Mouse (Mus musculus) heart, embryonic 14.5 days (tissue): ENCODE data around the gene Uso1. TPM values are rescaled to one million over a fixed set of nuclear protein-coding genes. Genes with fewer than 3 reads are reported as not detected.

Experiments used
- ATAC-seq: fragments of 200-750 bp; cut with Nextera tagmentation; 2 replicates; pipeline ENCODE4 v1.8.0; 2017; ENCODE audit warnings: low read depth, moderate TSS enrichment; ENCODE audit not compliant: insufficient number of reproducible peaks, insufficient read depth, low FRiP score
- H3K27ac ChIP-seq, 2 experiments: fragments of 200-500 bp in 1 of 2; fragments of 300-500 bp in 1 of 2; sonication (generic) in 1 of 2; replicated peaks in 1 of 2; 2 replicates each; pipeline ENCODE4 v1.5.1; 2012 to 2014; ENCODE audit warnings: low read depth in 2 of 2, low read length in 2 of 2, control low read depth in 1 of 2, mild to moderate bottlenecking in 1 of 2, mixed read lengths in 1 of 2; ENCODE audit not compliant: control insufficient read depth in 1 of 2, insufficient read depth in 1 of 2
- H3K27me3 ChIP-seq: fragments of 300-500 bp; sonication (generic); 2 replicates; pipeline ENCODE4 v1.6.1; 2014; ENCODE audit warnings: mild to moderate bottlenecking, low read length, control low read depth; ENCODE audit not compliant: control insufficient read depth, insufficient read depth
- H3K36me3 ChIP-seq: fragments of 300-500 bp; sonication (generic); 2 replicates; pipeline ENCODE4 v1.6.1; 2014; ENCODE audit warnings: mild to moderate bottlenecking, control low read depth, low read length, mixed read lengths; ENCODE audit not compliant: control insufficient read depth, insufficient read depth
- H3K4me1 ChIP-seq, 2 experiments: fragments of 200-500 bp in 1 of 2; fragments of 300-500 bp in 1 of 2; sonication (generic) in 1 of 2; 2 replicates each; pipeline ENCODE4 v1.6.1; 2012 to 2014; ENCODE audit warnings: low read length in 2 of 2, control low read depth in 1 of 2, mixed read lengths in 1 of 2; ENCODE audit not compliant: control insufficient read depth in 2 of 2, insufficient read depth in 2 of 2
- H3K4me2 ChIP-seq: fragments of 300-500 bp; sonication (generic); 2 replicates; pipeline ENCODE4 v1.6.1; 2014; ENCODE audit warnings: mild to moderate bottlenecking, low read length
- H3K4me3 ChIP-seq, 2 experiments: fragments of 200-500 bp in 1 of 2; fragments of 300-500 bp in 1 of 2; sonication (generic) in 1 of 2; 2 replicates each; pipeline ENCODE4 v1.5.1; 2012 to 2014; ENCODE audit warnings: low read length in 2 of 2, mild to moderate bottlenecking in 2 of 2, control low read depth in 1 of 2, low read depth in 1 of 2, moderate library complexity in 1 of 2; ENCODE audit not compliant: control insufficient read depth in 1 of 2, insufficient read depth in 1 of 2
- H3K9ac ChIP-seq: fragments of 300-500 bp; sonication (generic); 2 replicates; pipeline ENCODE4 v1.6.1; 2014; ENCODE audit warnings: mild to moderate bottlenecking, low read length
- H3K9me3 ChIP-seq: fragments of 300-500 bp; sonication (generic); 2 replicates; pipeline ENCODE4 v1.6.1; 2016; ENCODE audit warnings: low read length, control low read depth; ENCODE audit not compliant: control insufficient read depth
- WGBS: fragments of 180-500 bp; shearing (Covaris S2); extraction: QIAGEN DNeasy Blood & Tissue Kit; methylation state at CpG from one replicate; pipeline ENCODE4 v1.1.7; 2014; 5-methylcytosine and 5-hydroxymethylcytosine counted together
- polyA plus RNA-seq: library from polyadenylated mRNA; unstranded; fragments of >200 nt; fragmentation: Nextera tagmentation; extraction: Ambion mirVana; gene quantifications from 2 replicates; pipeline ENCODE4 v1.2.1, GENCODE M21; 2014

Uso1 gene
- polyA plus RNA-seq, 1 experiment from 2014 or later, result 22.9 TPM

DNA sequence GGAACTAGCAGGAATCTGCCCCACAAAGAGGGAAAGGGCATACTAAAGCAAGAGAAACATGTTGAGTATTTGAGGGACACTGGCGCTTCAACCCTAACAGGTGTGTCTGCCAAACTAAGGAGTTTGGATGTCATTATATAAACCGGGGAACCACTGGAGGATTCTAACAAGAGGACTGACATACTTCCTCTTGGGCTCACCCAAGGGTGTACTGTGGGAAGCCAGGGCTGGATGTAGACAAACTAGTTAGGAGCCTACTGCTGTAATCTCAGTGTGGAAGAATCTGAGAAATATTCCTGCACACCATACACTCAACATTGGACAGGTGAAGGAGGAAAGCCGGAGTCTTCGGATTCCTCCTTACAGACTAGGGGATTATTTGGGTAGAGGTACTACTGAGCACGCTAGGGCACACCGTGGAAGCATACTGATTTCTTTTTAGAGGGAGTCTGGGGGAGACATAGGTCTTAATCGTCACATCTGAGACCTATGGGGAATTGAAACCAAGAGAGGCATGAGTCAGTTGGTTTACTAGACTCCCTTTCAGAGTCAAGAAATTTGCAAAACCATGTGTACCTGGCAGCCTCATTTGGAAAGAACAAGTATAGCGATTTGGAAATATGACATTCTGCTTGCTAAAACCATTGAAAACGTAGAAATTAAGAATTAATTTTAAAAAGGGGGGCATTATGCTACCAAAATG lies 1.1 kb upstream of the Uso1 start:
- Histone ChIP-seq H3K4me1 (peaks cover 7 to 19% of the 10 kb centered on the region in 2 experiments), H3K4me3 (peak overlapping the region in 1 of 2 experiments; percentile 87; a peak in 2 of 4 replicates), H3K4me2 (peak overlapping the region; percentile 88), H3K27me3 (no peaks in the 10 kb centered on the region), H3K9me3 (no peaks in the 10 kb centered on the region), H3K36me3 (no peaks in the 10 kb centered on the region), H3K9ac (peak overlapping the region; percentile 76), H3K27ac (peak overlapping the region in 1 of 2 experiments; percentile 48; a peak in 1 of 4 replicates)
- no peak for ATAC-seq
- WGBS, result 70% methylated on average over 9 of the region's 9 CpGs

DNA sequence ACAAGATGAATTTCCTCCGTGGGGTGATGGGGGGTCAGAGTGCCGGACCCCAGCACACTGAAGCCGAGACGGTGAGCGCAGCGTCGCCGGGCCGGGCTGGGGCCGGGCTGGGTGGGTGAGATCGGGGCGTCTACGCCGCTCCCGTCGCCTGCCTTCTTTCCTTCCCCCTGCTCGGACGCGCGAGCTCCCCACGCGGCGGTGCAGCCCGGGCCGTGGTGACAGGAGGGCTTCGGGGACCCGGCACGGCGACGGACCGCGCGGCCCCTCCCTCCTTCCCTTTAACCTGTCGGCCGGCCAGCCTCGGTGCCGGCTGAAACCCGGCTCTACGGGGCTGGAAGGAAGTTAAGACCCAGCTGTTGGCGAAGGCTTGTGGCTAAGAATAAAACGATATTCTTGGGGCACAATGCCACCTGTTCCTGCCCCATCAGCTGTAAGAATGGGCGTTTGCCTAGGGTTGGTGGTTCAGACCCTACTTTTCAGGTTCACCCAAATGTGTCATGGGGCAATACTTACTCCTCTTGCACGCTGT lies 419 bp downstream of the Uso1 start:
- peak overlapping the region; percentile 53 to 78 for H3K27ac ChIP-seq
- peak overlapping the region; percentile 63 for H3K4me2 ChIP-seq
- no peaks in the 10 kb centered on the region for H3K27me3 ChIP-seq
- H3K9ac ChIP-seq, result peak overlapping the region; percentile 91
- WGBS, result 0% methylated on average over 34 of the region's 43 CpGs
- H3K9me3 ChIP-seq, result no peaks in the 10 kb centered on the region
- H3K4me3 ChIP-seq, result peak overlapping the region; percentile 87 to 93
- peaks cover 9 to 30% of the 10 kb centered on the region in 2 experiments for H3K4me1 ChIP-seq
- no peaks in the 10 kb centered on the region for H3K36me3 ChIP-seq
- ATAC-seq, result peak; percentile 73

DNA sequence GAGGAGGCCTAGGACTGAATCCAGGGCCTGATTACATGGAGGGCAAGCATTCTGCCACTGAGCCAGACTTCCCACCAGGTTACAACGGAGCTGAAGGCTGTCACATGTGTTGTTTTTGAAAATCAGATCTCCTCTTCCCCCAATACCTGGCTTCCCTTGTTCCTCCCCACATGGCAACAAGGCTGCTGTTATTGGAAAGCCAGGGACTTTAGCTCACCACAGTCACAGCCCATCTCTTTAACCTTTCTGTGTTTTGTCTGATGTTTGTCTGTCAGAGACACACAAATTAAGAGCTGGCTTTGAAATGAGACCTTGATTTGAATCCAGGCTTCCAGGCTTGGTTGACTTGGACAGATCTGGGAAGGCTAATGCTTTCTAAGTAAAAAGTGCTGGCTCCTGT lies 1.5 kb downstream of the Uso1 start:
- ATAC-seq, result no peak
- peak overlapping the region; percentile 63 for H3K4me2 ChIP-seq
- H3K9me3 ChIP-seq, result no peaks in the 10 kb centered on the region
- H3K27ac ChIP-seq, result no peak overlapping the region
- peaks cover 12 to 40% of the 10 kb centered on the region in 2 experiments for H3K4me1 ChIP-seq
- 22% methylated on average over 1 of the region's 1 CpGs for WGBS
- peak overlapping the region; percentile 30 to 87; a peak in 3 of 4 replicates for H3K4me3 ChIP-seq
- peak overlapping the region; percentile 91 for H3K9ac ChIP-seq
- H3K36me3 ChIP-seq, result no peaks in the 10 kb centered on the region
- no peaks in the 10 kb centered on the region for H3K27me3 ChIP-seq

DNA sequence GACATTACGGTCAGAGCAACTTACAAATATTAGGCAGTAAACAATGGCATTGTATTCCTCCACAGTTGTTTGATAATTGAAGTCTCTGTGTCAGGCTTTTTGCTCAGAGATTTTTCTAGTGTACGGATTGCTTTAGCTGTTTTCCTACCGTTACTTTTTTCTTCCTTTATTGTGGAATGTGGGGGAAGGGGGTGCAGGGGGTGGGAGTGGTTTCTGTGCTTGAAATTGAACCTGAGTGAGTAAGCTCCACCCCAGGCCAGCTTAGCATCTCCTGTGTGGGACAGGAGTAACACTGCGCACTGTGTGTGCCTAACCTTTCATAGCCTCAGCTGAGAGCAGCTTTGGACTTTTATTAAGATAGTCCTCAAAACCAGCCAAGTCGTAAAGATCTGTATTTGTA lies 4.0 kb downstream of the Uso1 start:
- H3K9me3 ChIP-seq, result no peaks in the 10 kb centered on the region
- no peak overlapping the region for H3K9ac ChIP-seq
- H3K27me3 ChIP-seq, result no peaks in the 10 kb centered on the region
- H3K36me3 ChIP-seq, result peaks cover 6% of the 10 kb centered on the region; the same call in 1 of the 2 replicates
- no peak for ATAC-seq
- 81% methylated on average over 5 of the region's 5 CpGs for WGBS
- H3K27ac ChIP-seq, result no peak overlapping the region
- H3K4me3 ChIP-seq, result no peak overlapping the region
- no peak overlapping the region for H3K4me2 ChIP-seq
- peaks cover 13 to 48% of the 10 kb centered on the region in 2 experiments for H3K4me1 ChIP-seq

DNA sequence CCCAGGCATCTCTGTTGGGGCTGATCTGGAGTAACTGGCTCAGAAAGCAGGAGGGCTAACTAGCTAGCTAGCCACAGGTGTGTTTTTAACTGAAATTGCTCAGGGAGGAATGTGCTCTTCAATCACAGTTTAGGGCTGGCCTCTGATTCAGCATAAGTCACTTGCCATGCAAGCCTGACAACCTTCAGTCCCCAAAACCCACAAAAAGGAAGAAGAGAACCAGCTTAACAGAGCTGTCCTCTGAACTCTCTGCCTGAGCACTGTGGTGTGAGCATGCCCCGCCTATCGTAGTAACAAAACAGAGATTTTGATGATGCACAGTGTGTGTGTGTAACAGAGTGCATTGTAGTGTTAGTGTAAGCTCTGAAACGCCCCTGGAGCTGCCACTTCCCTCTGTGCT lies 4.7 kb downstream of the Uso1 start:
- WGBS, result 83% methylated on average over 3 of the region's 3 CpGs
- H3K36me3 ChIP-seq, result peaks cover 6% of the 10 kb centered on the region; the same call in 1 of the 2 replicates
- no peak for ATAC-seq
- peaks cover 13 to 44% of the 10 kb centered on the region in 2 experiments for H3K4me1 ChIP-seq
- no peak overlapping the region for H3K27ac ChIP-seq
- H3K27me3 ChIP-seq, result no peaks in the 10 kb centered on the region
- H3K9ac ChIP-seq, result no peak overlapping the region; the same call in 1 of the 2 replicates
- no peak overlapping the region for H3K4me2 ChIP-seq
- no peak overlapping the region for H3K4me3 ChIP-seq
- no peaks in the 10 kb centered on the region for H3K9me3 ChIP-seq

DNA sequence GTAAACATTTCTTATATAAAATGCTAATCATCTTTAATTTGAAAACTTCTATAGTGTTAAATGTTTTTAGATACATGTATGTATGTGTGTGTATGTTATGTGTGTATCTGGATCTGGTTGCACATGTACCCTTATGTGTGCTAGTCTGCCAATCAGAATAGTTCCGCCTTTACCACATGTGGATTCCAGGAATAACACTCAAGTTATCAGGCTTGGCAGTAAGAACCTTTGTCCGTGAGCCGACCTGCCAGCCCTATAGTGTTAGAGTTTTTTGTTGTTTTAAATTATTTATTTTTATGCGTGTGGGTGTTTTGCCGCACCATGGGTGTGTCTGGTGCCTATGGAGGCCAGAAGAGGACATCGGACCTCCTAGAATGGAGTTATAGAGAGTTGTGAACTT lies 5.9 kb downstream of the Uso1 start:
- Histone ChIP-seq H3K4me2 (0 out of 2 replicates have a peak overlapping the region, but pooled peaks have one; percentile 9), H3K4me3 (no peak overlapping the region), H3K9ac (no peak overlapping the region), H3K27me3 (no peaks in the 10 kb centered on the region), H3K36me3 (peaks cover 6% of the 10 kb centered on the region; the same call in 1 of the 2 replicates), H3K4me1 (peaks cover 13 to 44% of the 10 kb centered on the region in 2 experiments), H3K27ac (peak overlapping the region; percentile 27 to 39; a peak in 1 of 4 replicates), H3K9me3 (no peaks in the 10 kb centered on the region)
- 63% methylated on average over 6 of the region's 6 CpGs for WGBS
- no peak for ATAC-seq

DNA sequence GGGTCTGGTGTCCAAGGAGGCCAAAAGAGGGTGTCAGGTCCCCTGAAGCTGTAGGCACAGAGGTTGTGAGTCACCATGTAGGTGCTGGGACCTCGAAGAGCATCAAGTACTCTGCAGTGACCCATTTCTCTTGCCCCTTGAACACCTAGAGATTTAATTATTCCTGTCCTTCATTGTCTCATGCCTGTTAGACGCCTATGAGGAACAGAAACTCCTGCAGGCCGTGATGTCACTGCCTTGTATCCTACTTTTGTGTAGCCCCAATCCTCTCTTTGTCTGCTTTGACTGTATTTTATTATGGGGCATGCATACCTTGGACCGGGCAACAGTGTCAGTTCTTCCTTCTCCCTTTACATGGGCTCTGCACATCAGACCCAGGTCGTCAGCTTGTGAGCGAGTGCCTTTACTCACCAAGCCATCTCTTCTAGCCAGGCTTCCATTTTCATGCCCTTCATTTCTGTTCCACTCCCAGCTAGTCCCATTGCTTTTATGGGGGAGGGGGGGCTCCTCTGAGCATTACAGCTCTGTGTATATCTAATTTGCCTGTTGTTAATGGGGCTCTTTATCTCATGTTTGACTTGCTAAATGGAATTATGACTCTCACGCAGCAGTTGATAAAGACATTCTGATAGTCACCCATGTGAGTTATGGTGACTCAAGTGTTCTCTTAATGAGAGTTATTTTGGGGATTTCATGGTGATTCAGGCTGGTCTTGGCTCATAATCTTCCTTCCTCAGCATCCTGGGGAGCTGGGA lies 7.4 kb downstream of the Uso1 start:
- H3K4me3 ChIP-seq, result no peak overlapping the region
- H3K36me3 ChIP-seq, result peaks cover 6% of the 10 kb centered on the region; the same call in 1 of the 2 replicates
- no peak for ATAC-seq
- H3K27ac ChIP-seq, result peak overlapping the region; percentile 4 to 12; a peak in 2 of 4 replicates
- H3K27me3 ChIP-seq, result no peaks in the 10 kb centered on the region
- H3K9ac ChIP-seq, result no peak overlapping the region
- peaks cover 8 to 38% of the 10 kb centered on the region in 2 experiments for H3K4me1 ChIP-seq
- H3K4me2 ChIP-seq, result no peak overlapping the region
- H3K9me3 ChIP-seq, result no peaks in the 10 kb centered on the region
- 81% methylated on average over 7 of the region's 7 CpGs for WGBS
